Mouse (Mus musculus) ovary, postnatal 14 days (tissue): ENCODE measurements around the gene Lyrm1.
A peak's percentile ranks its signal among the peaks of the same experiment; 100 is the strongest.

Experiments used
- DNase-seq: peaks from one replicate; pipeline ENCODE4 v3.0.0; 2022; ENCODE audit warnings: low spot score

The Lyrm1 gene

GRCm38 (mm10) chr7:119965651-119966395 is 70.2 kb downstream of the Lyrm1 start:
- DNase-seq, result no peak

GRCm38 (mm10) chr7:119969320-119969719 is 73.7 kb downstream of the Lyrm1 start:
- DNase-seq, result no peak

- DNase-seq, result no peak
These were observed 78.6 kb downstream of the Lyrm1 start for GRCm38 (mm10) chr7:119974214-119974613.

- peak; percentile 22 for DNase-seq
These were observed 80.6 kb downstream of the Lyrm1 start for GRCm38 (mm10) chr7:119976256-119976655.

- no peak for DNase-seq
These were observed 81.9 kb downstream of the Lyrm1 start for GRCm38 (mm10) chr7:119977574-119977973.

GRCm38 (mm10) chr7:119978576-119978975 is 82.9 kb downstream of the Lyrm1 start:
- DNase-seq, result no peak

GRCm38 (mm10) chr7:119980170-119980569 is 84.5 kb downstream of the Lyrm1 start:
- no peak for DNase-seq

GRCm38 (mm10) chr7:119985279-119985912 is 89.7 kb downstream of the Lyrm1 start:
- no peak for DNase-seq

- DNase-seq, result no peak
These were observed 101.4 kb downstream of the Lyrm1 start for GRCm38 (mm10) chr7:119997066-119997465.
